ENCODE assay signal across 9 mouse cellular contexts in the genomic region with DNA sequence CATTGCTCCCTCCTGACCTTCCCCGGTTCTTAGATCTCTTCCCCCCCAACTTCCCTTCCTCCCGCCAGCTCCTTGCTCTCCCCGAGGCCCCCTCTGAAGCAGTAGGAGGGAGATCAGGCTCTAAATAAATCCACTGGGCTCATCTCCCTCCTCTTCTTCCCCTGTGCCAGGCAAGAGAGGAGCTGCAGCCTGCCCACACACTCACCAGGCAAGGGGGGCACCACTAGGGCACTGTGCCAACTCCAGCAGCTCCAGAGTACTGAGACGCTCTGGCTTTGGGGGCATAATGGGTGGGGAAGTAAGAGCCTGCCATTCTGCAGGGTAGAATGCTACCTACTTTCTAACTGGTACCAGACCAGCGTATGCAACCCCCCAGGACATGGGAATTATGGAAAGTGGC. TPM values are rescaled to one million over a fixed set of nuclear protein-coding genes. Genes with fewer than 3 reads are reported as not detected.
DNase-seq lines count a peak whose midpoint lies in the region; ATAC-seq lines count a peak whose summit lies in the region.
"Had no signal": no experiment of that assay in that cellular context is flagged by ENCODE, and none has a peak within 500 bp of the region (broad histone marks: within the 10 kb centered on the region; RNA-seq: fewer than 3 reads in every experiment).

No protein-coding gene starts in this region.

- H3K36me3 ChIP-seq in limb, embryonic 15.5 days: peaks cover 16% of the 10 kb centered on the region

- no peaks in the 10 kb centered on the region for H3K9me3 ChIP-seq in limb, embryonic 15.5 days

- no peak for DNase-seq in frontal cortex, postnatal 25 days (ENCODE audit: low spot score in 2 of 2)
- DNase-seq in brain, adult 2 months (ENCODE audit: low read depth, low spot score): peak; percentile 87
- DNase-seq in frontal cortex, postnatal 36 days (ENCODE audit: low spot score in 2 of 2): peak; percentile 72
- DNase-seq in adrenal gland, adult 8-10 months: no peak
- DNase-seq in MN1 (ENCODE audit: low spot score): no peak
- DNase-seq: kidney, adult 8-10 months had no signal

- peaks cover 49% of the 10 kb centered on the region for H3K4me1 ChIP-seq in limb, embryonic 15.5 days

- peaks cover 23% of the 10 kb centered on the region for H3K27me3 ChIP-seq in limb, embryonic 15.5 days

- peak overlapping the region; percentile 90 for H3K4me2 ChIP-seq in limb, embryonic 15.5 days

- no peak overlapping the region for H3K27ac ChIP-seq in limb, embryonic 15.5 days

- peak; percentile 48; the same call in 1 of the 2 replicates for ATAC-seq in frontal cortex, adult (ENCODE audit: low TSS enrichment)
- ATAC-seq in limb, embryonic 15.5 days (ENCODE audit: insufficient number of reproducible peaks, low FRiP score, low TSS enrichment, low read depth): no peak
- ATAC-seq in megakaryocyte-erythroid progenitor cell, adult 5-6 weeks (replicated peaks; ENCODE audit: low FRiP score, low TSS enrichment, poor library complexity, severe bottlenecking): no peak

- 0 out of 2 replicates have a peak overlapping the region, but pooled peaks have one; percentile 78 for H3K4me3 ChIP-seq in limb, embryonic 15.5 days

- 39% methylated on average over 5 of the region's 5 CpGs for WGBS in limb, embryonic 15.5 days

- H3K9ac ChIP-seq in limb, embryonic 15.5 days: no peak overlapping the region

RNA-seq across cellular contexts. Expression of a gene that starts 5.9 kb away (rescaled TPM):
- polyA plus RNA-seq in limb, embryonic 15.5 days (2015; fragmentation: Nextera tagmentation; extraction: Ambion mirVana): 41.4 and 46.6 TPM in 2 replicates
- not detected in 2 replicates for total RNA-seq in megakaryocyte-erythroid progenitor cell, adult 5-6 weeks (2014; fragmentation: Nextera tagmentation)
- not detected in 2 replicates for total RNA-seq in megakaryocyte-erythroid progenitor cell, adult 5-6 weeks (2017)
- total RNA-seq in adrenal gland, adult 8-10 months (2022): 10 to 100 TPM; 13.4 to 19.6 (median 15.7) TPM

RNA-seq across cellular contexts. Expression of a gene that starts 26.2 kb away (rescaled TPM):
- 18.5 and 24.7 TPM in 2 replicates for polyA plus RNA-seq in limb, embryonic 15.5 days (2015; fragmentation: Nextera tagmentation; extraction: Ambion mirVana)
- 79.8 and 96.4 TPM in 2 replicates for total RNA-seq in megakaryocyte-erythroid progenitor cell, adult 5-6 weeks (2014; fragmentation: Nextera tagmentation)
- 152 and 181 TPM in 2 replicates for total RNA-seq in megakaryocyte-erythroid progenitor cell, adult 5-6 weeks (2017)
- 100 to 1,000 TPM in 1 of 4 experiments, 10 to 100 TPM in 3; 68.9 to 100 (median 85.6) TPM for total RNA-seq in adrenal gland, adult 8-10 months (2022)

RNA-seq across cellular contexts. Expression of a gene that starts 26.6 kb away (rescaled TPM):
- 15.1 and 15.8 TPM in 2 replicates for polyA plus RNA-seq in limb, embryonic 15.5 days (2015; fragmentation: Nextera tagmentation; extraction: Ambion mirVana)
- 55.8 and 57.2 TPM in 2 replicates for total RNA-seq in megakaryocyte-erythroid progenitor cell, adult 5-6 weeks (2014; fragmentation: Nextera tagmentation)
- 28.8 and 45.9 TPM in 2 replicates for total RNA-seq in megakaryocyte-erythroid progenitor cell, adult 5-6 weeks (2017)
- total RNA-seq in adrenal gland, adult 8-10 months (2022): 10 to 100 TPM; 35.2 to 66.9 (median 56.7) TPM

RNA-seq across cellular contexts. Expression of a gene that starts 40.7 kb away (rescaled TPM):
- 0.71 and 0.95 TPM in 2 replicates for polyA plus RNA-seq in limb, embryonic 15.5 days (2015; fragmentation: Nextera tagmentation; extraction: Ambion mirVana)
- total RNA-seq in megakaryocyte-erythroid progenitor cell, adult 5-6 weeks (2014; fragmentation: Nextera tagmentation): 0.64 TPM in 1 of 2 replicates, not detected in the other
- total RNA-seq in megakaryocyte-erythroid progenitor cell, adult 5-6 weeks (2017): 0.61 TPM in 1 of 2 replicates, not detected in the other
- 1 to 10 TPM; 2.5 to 9.7 (median 4.0) TPM for total RNA-seq in adrenal gland, adult 8-10 months (2022)

Comparison
In these comparisons a context has a peak if more than half of its experiments do, and no peak if none do; other contexts are left out.
1. DNase-seq: peak in brain, adult 2 months (single experiment) and frontal cortex, postnatal 36 days (2 of 2); none in frontal cortex, postnatal 25 days (0 of 2), adrenal gland, adult 8-10 months (single experiment) and MN1 (single experiment).
2. RNA of a gene that starts 5.9 kb away (total RNA-seq): 13.4 to 19.6 TPM in adrenal gland, adult 8-10 months; not detected in megakaryocyte-erythroid progenitor cell, adult 5-6 weeks; every median in the first group is over 10 times any median in the second.